Mouse (Mus musculus) ZHBTc4 (cell line): Measurements from ENCODE around the gene Ifitm5.
"Not testable (repeated sequence)": the region's sequence is repeated elsewhere in the genome, so short reads cannot be mapped to it uniquely, and the experiment has no call there.

Experiments used
- DNase-seq: peaks from one replicate; pipeline ENCODE4 v3.0.0-alpha.2; 2011; ENCODE audit warnings: low read depth, low spot score

Ifitm5 gene

DNA sequence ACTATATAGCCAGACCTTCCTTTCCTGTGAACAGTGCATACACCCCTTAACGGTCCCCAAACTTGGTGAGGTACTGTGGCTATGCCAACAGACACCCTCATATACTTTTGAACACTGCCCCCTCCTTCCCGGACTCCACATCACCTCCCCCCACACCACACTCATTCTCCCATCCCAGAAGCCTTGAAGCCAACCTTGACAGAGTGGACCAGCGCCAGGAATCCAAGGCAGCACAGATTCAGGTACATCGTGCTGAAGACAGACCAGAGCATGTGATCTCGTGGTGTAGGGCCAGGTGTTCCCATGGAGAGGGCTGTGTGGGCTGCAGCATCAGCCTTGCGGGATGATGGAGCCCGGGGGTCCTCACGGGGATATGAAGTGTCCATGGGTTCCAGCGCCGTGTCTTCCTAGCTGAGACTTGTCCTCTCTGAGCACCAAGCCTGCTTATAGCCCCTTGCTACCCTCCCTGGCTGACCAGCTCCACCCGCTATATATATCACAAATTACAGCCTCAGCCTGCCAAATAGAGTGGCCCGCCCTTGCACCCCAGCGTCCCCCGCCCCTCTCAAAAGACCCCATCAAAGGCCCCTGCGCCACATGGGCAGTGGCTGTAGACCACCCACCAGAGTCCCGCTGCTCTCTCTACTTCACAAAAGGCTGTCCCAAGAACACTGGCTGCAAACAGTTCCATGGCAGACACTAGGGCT is at the start of gene Ifitm5:
Ifitm5 (minus strand) TSS at position 468 of the 707 bp plus-strand sequence.
- DNase-seq = no peak

DNA sequence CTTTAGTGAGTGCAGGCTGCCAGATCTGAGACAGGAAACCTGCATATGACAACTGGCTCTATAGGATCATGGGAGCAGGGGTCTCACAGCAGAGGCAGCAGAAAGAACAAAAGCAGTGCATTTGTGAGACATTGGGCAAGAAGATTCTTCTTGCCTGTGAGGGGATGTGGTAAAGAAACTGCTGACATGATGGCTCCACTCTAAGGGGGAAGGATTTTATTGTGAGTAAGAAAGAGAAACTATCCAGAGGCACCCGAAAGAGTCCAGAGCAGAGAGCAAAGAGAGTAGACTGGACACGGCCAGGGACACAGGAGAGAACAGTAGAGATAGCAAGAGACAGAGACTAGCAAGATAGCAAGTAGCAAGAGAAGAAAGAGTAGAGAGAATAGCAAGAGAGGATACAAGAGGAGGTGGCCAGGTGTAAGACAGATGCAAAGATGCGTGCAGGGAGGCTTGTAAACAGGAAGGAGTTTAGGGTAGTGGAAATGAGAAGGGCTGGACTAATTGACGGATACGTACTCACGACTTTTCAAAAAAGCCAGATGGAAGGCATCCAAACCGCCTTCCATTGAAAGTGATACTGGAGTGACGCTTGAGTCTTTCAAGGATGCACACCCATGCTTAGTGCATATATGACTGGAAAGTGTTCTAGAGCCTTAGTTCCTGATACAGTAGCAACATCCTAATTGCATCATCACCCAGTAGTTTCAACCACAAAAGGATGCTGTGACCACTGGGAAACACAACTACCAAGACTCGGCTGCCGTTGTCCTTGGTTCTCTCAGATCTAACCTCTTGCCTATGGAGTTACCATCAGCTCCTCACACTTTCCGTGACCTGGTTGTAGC is 49.0 kb upstream of the Ifitm5 start:
- no peak for DNase-seq

DNA sequence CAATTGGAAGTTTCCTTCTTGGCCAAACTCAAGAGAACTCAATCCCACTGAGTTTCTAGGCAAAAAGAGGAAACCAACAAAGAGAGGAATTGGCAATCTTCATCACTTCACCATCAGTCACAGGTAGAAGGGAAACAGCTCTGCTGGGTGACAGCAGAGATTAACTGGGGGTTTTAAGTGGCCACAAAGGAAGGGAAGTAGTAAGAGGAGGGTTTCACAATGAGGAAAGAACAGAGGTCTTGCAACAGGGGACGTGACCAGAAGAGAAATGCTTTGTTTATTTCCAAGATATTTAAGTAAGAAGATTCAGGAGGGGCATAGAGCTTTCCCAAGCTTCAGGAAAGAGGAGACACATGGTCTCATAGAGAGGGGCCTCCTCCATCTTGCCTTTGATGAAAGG is 47.7 kb upstream of the Ifitm5 start:
- DNase-seq = no peak

DNA sequence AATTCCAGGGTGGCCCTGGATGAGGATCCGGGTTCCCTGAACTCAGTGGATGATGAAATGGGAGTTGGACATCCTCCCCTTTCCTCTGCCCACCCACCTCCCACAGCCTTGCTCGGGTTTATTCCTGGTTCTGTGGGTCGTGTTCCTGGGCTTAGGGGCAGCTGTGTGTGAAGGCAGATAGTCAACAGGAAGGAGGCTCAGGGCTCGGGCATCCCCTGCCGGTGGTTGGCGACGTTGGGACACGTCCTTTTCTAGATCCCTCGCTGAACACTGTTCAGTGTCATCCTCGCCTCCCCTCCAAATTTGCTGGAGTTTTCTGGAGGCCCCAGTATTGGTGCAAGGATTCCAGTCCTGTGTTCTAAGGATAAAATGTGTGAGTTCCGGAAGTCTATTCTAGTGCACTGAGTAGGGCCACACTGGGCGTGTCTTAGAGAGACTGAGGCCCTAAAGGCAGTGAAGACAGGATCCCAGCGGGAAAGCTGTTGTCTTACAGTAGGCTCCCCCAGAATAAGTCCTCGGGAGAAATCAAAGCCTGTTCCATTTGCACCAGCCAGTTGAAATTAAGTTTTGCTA is 41.1 kb upstream of the Ifitm5 start:
- DNase-seq = peak; percentile 47

DNA sequence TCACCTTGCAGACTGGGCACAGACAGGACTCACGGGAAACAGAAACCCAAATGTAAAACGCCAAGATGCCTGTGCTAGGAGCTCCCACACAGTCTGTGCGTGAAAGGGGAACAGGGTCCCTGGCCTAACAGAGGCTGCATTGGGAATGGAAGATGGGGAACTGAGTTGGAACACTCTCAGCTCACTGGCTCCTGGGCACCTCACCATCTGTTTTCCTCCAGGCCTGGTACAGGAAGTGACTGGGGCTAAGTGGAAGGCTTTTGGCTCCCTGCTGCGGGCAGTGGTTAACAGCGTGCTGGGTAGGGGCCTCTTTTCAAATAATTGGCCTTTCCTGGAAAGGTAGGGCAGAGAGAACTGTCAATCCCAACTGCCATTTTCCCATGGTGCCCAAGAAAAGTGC is 40.5 kb upstream of the Ifitm5 start:
- no peak for DNase-seq

DNA sequence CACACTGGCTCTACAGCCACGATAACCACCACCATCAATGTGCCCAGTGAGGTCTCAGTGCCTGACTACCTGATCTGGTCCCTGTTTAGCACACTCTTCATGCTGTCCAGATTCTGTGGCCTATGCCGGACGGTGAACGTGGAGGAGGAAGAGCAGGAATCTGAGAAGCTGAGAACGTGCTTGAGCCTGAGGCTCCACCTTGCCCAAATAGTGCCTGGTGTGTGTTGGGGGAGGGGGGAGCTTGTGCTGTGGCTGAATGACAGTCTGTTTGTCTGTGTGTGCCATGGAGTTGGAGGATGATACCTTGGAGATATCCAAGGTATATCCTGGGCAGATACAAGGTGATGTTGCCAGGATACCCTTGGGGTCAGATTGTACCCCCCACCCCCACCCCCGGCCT is 40.1 kb upstream of the Ifitm5 start:
- no peak for DNase-seq

DNA sequence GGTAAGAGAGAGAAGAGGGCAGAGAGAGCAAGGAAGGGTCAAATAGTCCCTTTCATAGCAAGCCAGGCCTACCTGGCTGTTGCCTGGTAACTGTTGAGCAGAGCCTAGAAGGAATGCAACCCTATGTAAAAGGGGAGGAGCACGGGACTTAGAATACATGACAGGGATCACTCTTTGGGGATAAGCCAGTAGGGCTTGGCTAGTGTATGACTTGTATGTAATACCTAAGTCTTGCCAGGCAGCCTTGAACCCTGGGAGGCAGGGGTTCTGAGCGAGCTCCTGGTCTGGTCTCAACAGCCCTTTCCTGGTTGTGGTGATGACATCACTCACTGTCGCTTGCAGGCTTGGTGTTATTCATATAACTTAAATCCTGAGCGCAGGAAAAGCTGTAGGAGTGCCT is 38.9 kb upstream of the Ifitm5 start:
- no peak for DNase-seq

DNA sequence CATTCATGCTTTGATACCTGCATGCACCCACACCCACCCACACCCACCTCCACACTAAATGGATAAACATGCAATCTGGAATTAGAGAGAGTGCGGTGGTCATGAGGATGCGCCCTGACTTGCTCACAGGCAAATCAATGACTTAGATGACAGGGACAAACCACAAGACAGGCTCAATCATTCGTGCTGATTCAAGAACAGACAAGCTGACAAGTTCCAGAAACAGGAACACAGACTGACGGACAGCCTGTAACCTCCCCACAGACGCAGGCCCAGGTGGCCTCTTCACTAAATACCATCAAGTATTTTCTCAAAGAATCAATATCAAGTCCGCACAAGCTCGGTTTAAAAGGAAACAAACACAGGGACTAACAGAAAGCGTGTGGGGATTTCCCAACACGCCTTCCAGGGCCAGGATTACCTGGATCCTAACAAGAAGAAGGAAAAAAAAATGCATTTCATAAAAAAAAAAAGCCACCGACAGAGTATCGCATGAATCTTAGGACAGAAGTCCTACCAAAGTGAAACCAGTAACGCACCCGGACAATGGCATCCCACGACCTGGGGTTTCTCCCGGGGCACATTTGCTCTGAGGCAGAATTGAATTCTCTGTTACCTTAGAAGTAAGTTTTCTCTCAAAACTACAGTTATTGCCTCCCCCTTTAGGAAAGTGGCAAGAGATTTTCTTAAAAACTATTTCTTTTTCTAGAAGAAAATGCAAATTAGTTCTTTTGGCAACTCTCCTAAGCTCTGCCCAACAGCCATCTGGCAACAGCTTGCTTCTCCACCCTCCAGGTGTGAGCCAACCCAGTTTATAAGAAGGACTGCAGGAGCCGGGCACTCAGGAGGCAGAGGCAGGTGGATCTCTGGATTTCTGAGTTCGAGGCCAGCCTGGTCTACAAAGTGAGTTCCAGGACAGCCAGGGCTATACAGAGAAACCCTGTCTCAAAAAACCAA is 37.4 kb upstream of the Ifitm5 start:
- no peak for DNase-seq

DNA sequence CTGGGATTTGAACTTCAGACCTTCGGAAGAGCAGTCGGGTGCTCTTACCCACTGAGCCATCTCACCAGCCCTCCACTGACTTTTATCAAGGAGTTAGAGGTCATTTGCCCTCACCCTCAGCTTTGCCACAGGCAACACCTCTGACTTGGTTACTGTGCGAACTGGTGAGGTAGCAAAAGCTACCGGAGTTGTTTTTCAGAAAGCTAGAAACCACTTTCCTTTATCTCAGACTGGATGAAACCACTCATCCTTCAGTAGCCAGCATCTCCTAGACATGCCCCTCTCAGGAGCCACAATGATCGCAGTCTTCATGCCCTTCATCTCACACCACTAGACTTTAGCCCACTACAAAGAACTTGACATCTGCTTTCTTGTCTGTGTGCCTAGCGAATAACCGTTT is 32.9 kb upstream of the Ifitm5 start:
- no peak for DNase-seq

DNA sequence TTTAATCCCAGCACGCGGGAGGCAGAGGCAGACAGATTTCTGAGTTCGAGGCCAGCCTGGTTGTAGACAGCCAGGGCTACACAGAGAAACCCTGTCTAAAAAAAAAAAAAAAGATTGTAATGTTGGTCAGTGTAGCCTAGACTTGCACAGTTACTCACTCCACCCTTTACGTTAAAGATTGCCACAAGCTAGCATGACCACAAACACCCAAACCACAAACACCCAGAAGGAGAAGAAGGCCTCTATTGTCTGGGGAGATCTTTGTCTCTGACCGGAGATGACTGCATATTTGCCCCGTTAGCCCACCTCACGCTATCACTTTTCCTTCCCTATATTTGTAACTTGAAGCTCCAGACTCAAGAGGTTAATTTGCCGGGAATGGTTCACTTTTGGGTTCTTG is 31.6 kb upstream of the Ifitm5 start:
- no peak for DNase-seq

DNA sequence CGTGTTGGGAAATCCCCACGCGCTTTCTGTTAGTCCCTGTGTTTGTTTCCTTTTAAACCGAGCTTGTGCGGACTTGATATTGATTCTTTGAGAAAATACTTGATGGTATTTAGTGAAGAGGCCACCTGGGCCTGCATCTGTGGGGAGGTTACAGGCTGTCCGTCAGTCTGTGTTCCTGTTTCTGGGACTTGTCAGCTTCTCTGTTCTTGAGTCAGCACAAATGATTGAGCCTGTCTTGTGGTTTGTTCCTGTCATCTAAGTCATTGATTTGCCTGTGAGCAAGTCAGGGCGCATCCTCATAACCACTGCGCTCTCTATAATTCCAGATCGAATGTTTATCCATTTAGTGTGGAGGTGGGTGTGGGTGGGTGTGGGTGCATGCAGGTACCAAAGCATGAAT is 26.6 kb upstream of the Ifitm5 start:
- DNase-seq = not testable (repeated sequence)

DNA sequence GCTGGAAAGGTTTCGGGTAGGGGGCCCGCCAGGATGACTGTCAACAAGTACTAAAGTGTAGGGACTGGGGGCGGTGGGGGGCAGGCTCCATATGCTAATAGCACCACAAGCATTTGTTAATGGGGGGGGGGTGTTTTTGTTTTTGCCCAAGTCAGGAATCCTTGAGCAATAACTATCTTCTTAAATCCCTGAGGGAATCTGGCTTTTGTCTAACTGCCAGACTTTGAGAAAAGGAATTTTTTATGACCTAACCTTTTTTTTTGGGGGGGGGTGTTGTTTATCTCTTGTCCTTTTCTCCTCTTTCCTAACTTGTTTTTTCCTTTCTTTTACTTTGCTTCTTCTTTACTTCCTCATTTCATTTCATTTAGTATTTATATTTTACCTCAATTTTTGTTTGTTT is 25.4 kb upstream of the Ifitm5 start:
- no peak for DNase-seq

DNA sequence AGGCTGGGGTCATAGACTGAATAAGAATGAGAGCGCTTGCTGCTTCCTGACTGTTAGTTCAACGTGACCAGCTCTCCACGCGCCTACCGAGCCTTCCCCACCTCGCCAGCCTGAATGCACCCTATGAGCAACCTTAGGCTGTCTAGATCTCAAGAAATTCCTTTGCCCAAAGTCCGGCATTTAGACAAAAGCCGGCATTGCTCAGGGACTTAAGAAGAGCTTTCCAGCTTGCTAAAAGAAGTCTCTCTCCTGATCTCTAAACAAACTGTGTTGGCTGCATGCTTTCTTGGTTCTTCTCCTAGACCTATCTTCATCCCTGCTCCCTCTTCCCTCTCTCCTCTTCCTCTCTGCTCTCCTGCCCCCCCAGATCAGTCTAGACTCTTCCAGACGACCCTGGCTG is 24.8 kb upstream of the Ifitm5 start:
- peak; percentile 53 for DNase-seq

DNA sequence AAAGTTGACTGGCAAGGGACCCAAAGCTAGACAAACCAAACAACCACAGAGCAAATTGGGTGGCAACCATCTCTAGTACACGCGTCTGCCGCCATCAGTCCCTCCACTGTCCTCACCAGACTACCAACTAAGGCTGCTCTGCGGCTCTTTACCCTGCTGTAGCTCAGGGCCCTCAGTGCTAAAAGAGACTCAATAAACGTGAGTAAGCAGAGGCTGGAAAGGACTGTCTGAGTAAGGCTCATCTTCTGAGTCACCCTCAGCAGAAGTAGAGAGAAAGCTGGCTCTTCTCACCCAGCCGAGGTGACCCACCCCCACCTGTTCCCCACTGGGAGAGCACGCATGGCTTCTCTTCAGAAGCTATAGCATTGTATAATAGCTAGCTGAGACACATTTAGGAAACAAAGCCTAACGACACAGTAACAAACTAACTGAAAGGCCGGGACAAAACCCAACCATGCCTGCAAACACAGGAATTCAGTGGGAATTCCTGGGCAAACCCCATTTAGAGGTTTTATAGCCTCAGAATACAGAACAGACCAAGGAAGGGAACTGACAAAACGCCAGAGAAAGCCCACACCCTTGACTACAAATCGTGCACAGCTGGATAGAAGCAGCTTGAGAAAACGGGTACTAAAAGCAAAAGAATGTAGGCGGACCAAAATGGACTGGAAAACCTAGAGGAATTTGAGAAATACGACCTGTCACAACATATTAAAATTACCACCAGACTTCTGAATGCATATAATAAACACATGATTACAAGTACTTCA is 23.5 kb upstream of the Ifitm5 start:
- DNase-seq = peak; percentile 90

DNA sequence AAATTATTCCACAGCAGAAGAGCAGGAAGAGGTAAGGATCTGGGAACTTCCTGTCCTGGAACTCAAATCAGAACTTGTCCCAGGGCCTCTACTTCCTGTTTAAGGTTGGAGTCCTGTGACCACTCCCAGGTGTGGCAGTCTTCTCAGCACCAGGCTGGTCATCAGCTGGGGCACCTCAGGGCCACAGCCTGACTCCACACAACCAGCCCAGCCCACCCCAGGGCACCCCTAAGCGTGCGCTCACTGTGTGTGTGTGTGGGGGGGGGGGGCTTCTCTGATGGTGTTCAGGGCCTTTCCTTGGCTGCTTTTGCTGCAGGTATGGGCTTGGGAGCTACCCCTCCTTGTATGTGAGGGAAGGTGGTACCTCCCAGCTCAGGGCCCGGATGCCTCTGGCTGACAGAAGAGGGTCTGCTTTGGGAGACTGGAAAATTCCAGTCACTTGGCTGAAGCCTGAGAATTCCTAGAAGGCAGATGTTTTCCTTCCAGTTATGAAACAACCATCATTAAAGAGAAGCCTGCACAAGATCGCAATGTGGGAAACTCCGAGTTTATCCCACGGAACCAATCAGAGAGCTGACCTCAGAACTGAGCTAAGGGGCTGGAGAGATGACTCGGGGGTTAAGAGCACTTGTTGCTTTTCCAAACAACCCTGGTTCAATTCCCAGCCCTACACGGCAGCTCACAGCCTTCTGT is 21.5 kb upstream of the Ifitm5 start:
- no peak for DNase-seq

DNA sequence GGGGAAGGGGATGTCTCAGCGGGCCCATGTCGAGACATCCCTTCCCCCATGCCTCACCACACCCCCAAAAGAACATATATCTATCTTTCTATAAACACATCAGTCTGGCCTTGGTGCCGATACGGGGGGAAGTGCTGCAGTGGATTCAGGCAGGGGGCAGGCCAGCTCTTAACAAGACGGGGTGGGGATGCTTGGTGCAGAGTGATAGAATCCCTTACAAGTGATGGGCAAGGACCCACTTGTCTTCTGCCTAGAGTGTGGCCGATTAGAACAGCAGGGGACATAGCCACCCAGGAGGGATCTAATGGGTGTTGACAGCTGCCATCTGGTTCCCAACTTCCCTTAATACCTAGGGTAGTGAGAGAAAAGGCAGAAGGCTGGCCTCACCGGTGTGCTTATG is 20.8 kb upstream of the Ifitm5 start:
- no peak for DNase-seq

DNA sequence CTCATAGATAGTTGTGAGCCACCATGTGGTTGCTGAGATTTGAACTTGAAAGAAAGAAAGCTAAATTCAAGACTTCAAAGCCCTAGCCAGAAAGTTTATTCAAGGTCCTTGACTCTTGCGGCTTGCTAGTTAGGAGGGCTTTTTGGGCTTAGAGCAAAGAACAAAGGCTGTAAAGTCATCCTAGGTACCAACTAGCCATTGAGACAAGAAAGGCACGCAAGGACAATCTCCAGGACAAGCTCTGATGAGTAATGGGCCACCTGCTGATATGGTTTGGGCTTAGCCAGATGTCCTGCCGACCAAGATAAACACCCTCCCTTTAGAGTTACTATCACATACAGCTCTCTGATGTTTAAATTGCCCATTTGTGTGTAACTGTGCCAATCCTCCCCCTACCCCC is 18.6 kb upstream of the Ifitm5 start:
- DNase-seq = peak; percentile 56

DNA sequence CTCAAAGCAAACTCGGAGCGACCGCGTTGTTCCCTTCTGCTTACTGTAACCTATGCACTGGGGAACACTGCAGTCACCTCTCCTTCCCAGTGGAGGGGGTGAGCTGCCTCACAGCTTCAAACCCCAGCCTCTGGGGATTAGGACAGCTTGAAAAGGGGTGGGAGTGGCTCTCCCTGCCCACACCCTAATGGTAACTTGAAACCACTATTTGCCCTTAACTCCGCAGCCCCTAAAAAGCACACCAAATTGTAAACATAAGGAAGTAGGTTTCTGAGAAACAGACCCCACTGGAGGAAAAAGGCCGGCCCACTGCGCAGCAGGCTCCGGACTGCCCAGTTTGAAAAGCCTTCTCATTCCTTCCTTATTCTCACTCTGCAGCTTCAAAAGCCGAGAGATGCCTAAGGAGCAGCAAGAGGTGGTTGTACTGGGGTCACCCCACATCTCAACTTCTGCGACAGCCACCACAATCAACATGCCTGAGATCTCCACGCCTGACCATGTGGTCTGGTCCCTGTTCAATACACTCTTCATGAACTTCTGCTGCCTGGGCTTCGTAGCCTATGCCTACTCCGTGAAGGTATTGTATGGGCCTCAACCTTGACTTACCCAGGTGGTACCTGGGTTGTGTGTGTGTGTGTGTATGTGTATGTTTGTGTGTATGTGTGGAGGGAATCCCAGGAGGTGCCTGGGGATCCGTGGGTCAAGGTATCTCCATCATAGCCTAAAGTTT is 17.9 kb upstream of the Ifitm5 start:
- peak; percentile 87 for DNase-seq

DNA sequence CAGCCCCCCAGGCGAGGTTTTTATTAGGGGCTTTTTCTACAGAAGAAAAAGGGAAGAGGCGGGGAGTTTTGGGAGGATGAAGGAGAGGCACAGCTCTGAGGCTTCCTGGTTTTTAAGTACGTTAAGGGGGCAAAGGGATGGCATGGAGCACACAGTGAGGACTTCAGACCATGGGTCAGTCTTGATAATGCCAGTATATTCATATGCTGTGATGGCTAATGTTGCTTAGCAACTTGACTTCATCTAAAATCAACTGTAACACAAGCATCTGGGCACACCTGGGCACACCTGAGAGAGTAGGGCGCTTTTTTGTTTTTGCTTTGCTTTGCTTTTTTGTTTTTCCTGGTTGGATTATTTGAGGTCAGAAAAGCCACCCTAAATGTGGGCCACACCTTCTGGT is 16.8 kb upstream of the Ifitm5 start, which contains the start of gene Ifitm1:
Ifitm1 (plus strand) TSS at position 301 of the 400 bp plus-strand sequence.
- DNase-seq = no peak
